Mouse (Mus musculus) midbrain, embryonic 10.5 days (tissue): ENCODE results near the gene Slamf6. TPM values are rescaled to one million over a fixed set of nuclear protein-coding genes. Genes with fewer than 3 reads are reported as not detected.
"Not testable (repeated sequence)": the region's sequence is repeated elsewhere in the genome, so short reads cannot be mapped to it uniquely, and the experiment has no call there.

Experiments used
- DNase-seq: peaks from one replicate; pipeline ENCODE4 v3.0.0-alpha.2; 2017; ENCODE audit warnings: low spot score
- H3K27ac ChIP-seq: fragments of 300-500 bp; sonication (generic); replicated peaks from 2 replicates; pipeline ENCODE4 v1.5.1; 2016; ENCODE audit warnings: mild to moderate bottlenecking
- H3K27me3 ChIP-seq: fragments of 300-500 bp; sonication (generic); 2 replicates; pipeline ENCODE4 v1.6.1; 2016; ENCODE audit warnings: low read depth, mild to moderate bottlenecking; ENCODE audit not compliant: poor library complexity, severe bottlenecking
- H3K36me3 ChIP-seq: fragments of 300-500 bp; sonication (generic); 2 replicates; pipeline ENCODE4 v1.6.1; 2016; ENCODE audit warnings: mild to moderate bottlenecking, moderate library complexity
- H3K4me1 ChIP-seq: fragments of 300-500 bp; sonication (generic); 2 replicates; pipeline ENCODE4 v1.6.1; 2016
- H3K4me3 ChIP-seq: fragments of 300-500 bp; sonication (generic); 2 replicates; pipeline ENCODE4 v1.5.1; 2016; ENCODE audit warnings: mild to moderate bottlenecking, moderate library complexity
- H3K9me3 ChIP-seq: fragments of 300-500 bp; sonication (generic); replicated peaks from 2 replicates; pipeline ENCODE4 v1.6.1; 2016; ENCODE audit warnings: mild to moderate bottlenecking
- WGBS: fragments of 180-500 bp; shearing (Covaris S2); methylation state at CpG from one replicate; pipeline ENCODE4 v1.1.7; 2016; 5-methylcytosine and 5-hydroxymethylcytosine counted together
- polyA plus RNA-seq: library from polyadenylated mRNA; unstranded; fragments of >200 nt; fragmentation: Nextera tagmentation; extraction: Ambion mirVana; gene quantifications from 2 replicates; pipeline ENCODE4 v1.2.1, GENCODE M21; 2016

Slamf6 gene
- polyA plus RNA-seq, 1 experiment from 2014 or later, result not detected

GRCm38 (mm10) chr1:171966054-171966790, 48.9 kb downstream of the Slamf6 start:
- H3K4me1 ChIP-seq, result peaks cover 12% of the 10 kb centered on the region
- 87% methylated on average over 6 of the region's 6 CpGs for WGBS
- 0 out of 2 replicates have a peak, but pooled peaks cover 4% of the 10 kb centered on the region for H3K9me3 ChIP-seq
- H3K27ac ChIP-seq, result no peak overlapping the region
- H3K27me3 ChIP-seq, result no peaks in the 10 kb centered on the region
- no peaks in the 10 kb centered on the region for H3K36me3 ChIP-seq
- no peak for DNase-seq
- H3K4me3 ChIP-seq, result no peak overlapping the region

GRCm38 (mm10) chr1:171969221-171969620, 51.9 kb downstream of the Slamf6 start:
- 0 out of 2 replicates have a peak, but pooled peaks cover 4% of the 10 kb centered on the region for H3K9me3 ChIP-seq
- H3K4me3 ChIP-seq, result no peak overlapping the region
- WGBS, result 91% methylated on average over 6 of the region's 6 CpGs
- no peaks in the 10 kb centered on the region for H3K36me3 ChIP-seq
- DNase-seq, result no peak
- no peaks in the 10 kb centered on the region for H3K27me3 ChIP-seq
- peaks cover 13% of the 10 kb centered on the region for H3K4me1 ChIP-seq
- no peak overlapping the region for H3K27ac ChIP-seq

- 48% methylated on average over 10 of the region's 10 CpGs for WGBS
- Histone ChIP-seq H3K27ac (peak overlapping the region; percentile 19; the same call in 1 of the 2 replicates), H3K4me3 (no peak overlapping the region), H3K36me3 (no peaks in the 10 kb centered on the region), H3K4me1 (peaks cover 13% of the 10 kb centered on the region), H3K27me3 (no peaks in the 10 kb centered on the region), H3K9me3 (0 out of 2 replicates have a peak, but pooled peaks cover 4% of the 10 kb centered on the region)
- DNase-seq, result no peak
Observed at GRCm38 (mm10) chr1:171970854-171971586, 53.7 kb downstream of the Slamf6 start.

GRCm38 (mm10) chr1:171974361-171974760, 57.0 kb downstream of the Slamf6 start:
- 92% methylated on average over 2 of the region's 2 CpGs for WGBS
- not testable (repeated sequence) for H3K27ac ChIP-seq, H3K27me3 ChIP-seq, H3K36me3 ChIP-seq, H3K4me3 ChIP-seq, DNase-seq, H3K9me3 ChIP-seq
- peaks cover 15% of the 10 kb centered on the region for H3K4me1 ChIP-seq

GRCm38 (mm10) chr1:171975377-171975776, 58.1 kb downstream of the Slamf6 start:
- Histone ChIP-seq H3K27ac (no peak overlapping the region), H3K9me3 (no peaks in the 10 kb centered on the region), H3K4me1 (peaks cover 22% of the 10 kb centered on the region), H3K27me3 (no peaks in the 10 kb centered on the region), H3K4me3 (no peak overlapping the region), H3K36me3 (no peaks in the 10 kb centered on the region)
- 93% methylated on average over 9 of the region's 9 CpGs for WGBS
- DNase-seq, result no peak

- 87% methylated on average over 4 of the region's 4 CpGs for WGBS
- Histone ChIP-seq H3K36me3 (no peaks in the 10 kb centered on the region), H3K27ac (no peak overlapping the region), H3K4me1 (peaks cover 18% of the 10 kb centered on the region), H3K27me3 (no peaks in the 10 kb centered on the region), H3K4me3 (no peak overlapping the region), H3K9me3 (no peaks in the 10 kb centered on the region)
- DNase-seq, result no peak
Observed at GRCm38 (mm10) chr1:171975831-171976230, 58.5 kb downstream of the Slamf6 start.

- no peaks in the 10 kb centered on the region for H3K36me3 ChIP-seq
- no peak for DNase-seq
- peaks cover 13% of the 10 kb centered on the region for H3K4me1 ChIP-seq
- H3K9me3 ChIP-seq, result no peaks in the 10 kb centered on the region
- H3K27ac ChIP-seq, result no peak overlapping the region
- 91% methylated on average over 14 of the region's 14 CpGs for WGBS
- no peak overlapping the region for H3K4me3 ChIP-seq
- no peaks in the 10 kb centered on the region for H3K27me3 ChIP-seq
Observed at GRCm38 (mm10) chr1:171976826-171977539, 59.7 kb downstream of the Slamf6 start.

- H3K9me3 ChIP-seq, result no peaks in the 10 kb centered on the region
- WGBS, result 87% methylated on average over 2 of the region's 2 CpGs
- H3K4me1 ChIP-seq, result peaks cover 13% of the 10 kb centered on the region
Observed at GRCm38 (mm10) chr1:171977891-171978290, 60.6 kb downstream of the Slamf6 start.

GRCm38 (mm10) chr1:171979969-171980730, 62.8 kb downstream of the Slamf6 start:
- H3K4me3 ChIP-seq, result no peak overlapping the region
- no peaks in the 10 kb centered on the region for H3K27me3 ChIP-seq
- no peak overlapping the region for H3K27ac ChIP-seq
- 69% methylated on average over 13 of the region's 13 CpGs for WGBS
- no peak for DNase-seq
- H3K9me3 ChIP-seq, result no peaks in the 10 kb centered on the region
- no peaks in the 10 kb centered on the region for H3K36me3 ChIP-seq
- H3K4me1 ChIP-seq, result peaks cover 13% of the 10 kb centered on the region

More at GRCm38 (mm10) chr1:171977891-171978290, 60.6 kb downstream of the Slamf6 start:
- Histone ChIP-seq H3K27ac (no peak overlapping the region), H3K27me3 (no peaks in the 10 kb centered on the region), H3K36me3 (no peaks in the 10 kb centered on the region), H3K4me3 (no peak overlapping the region)
- no peak for DNase-seq

- Histone ChIP-seq H3K4me3 (no peak overlapping the region), H3K27ac (no peak overlapping the region), H3K36me3 (no peaks in the 10 kb centered on the region), H3K27me3 (no peaks in the 10 kb centered on the region), H3K4me1 (peaks cover 13% of the 10 kb centered on the region), H3K9me3 (no peaks in the 10 kb centered on the region)
- no peak for DNase-seq
- 77% methylated on average over 5 of the region's 5 CpGs for WGBS
Observed at GRCm38 (mm10) chr1:171982170-171982569, 64.9 kb downstream of the Slamf6 start.

- Histone ChIP-seq H3K36me3 (no peaks in the 10 kb centered on the region), H3K9me3 (no peaks in the 10 kb centered on the region), H3K27ac (no peak overlapping the region), H3K4me3 (no peak overlapping the region), H3K27me3 (no peaks in the 10 kb centered on the region), H3K4me1 (peaks cover 13% of the 10 kb centered on the region)
- WGBS, result 86% methylated on average over 4 of the region's 4 CpGs
- DNase-seq, result no peak
Observed at GRCm38 (mm10) chr1:171982740-171983139, 65.4 kb downstream of the Slamf6 start.

- Histone ChIP-seq H3K9me3 (peaks cover 4% of the 10 kb centered on the region; the same call in 1 of the 2 replicates), H3K27ac (no peak overlapping the region), H3K4me3 (no peak overlapping the region), H3K36me3 (no peaks in the 10 kb centered on the region), H3K4me1 (peaks cover 13% of the 10 kb centered on the region), H3K27me3 (no peaks in the 10 kb centered on the region)
- 82% methylated on average over 3 of the region's 3 CpGs for WGBS
- no peak for DNase-seq
Observed at GRCm38 (mm10) chr1:171983372-171984001, 66.2 kb downstream of the Slamf6 start.
